Mouse (Mus musculus): ENCODE measurements at regions not wholly inside any gene's neighbourhood (a gene's known extent, or its start where the extent isn't known, plus 50 kb on each side); places are given as distances from the start of the nearest gene placed in this dataset.

DNA sequence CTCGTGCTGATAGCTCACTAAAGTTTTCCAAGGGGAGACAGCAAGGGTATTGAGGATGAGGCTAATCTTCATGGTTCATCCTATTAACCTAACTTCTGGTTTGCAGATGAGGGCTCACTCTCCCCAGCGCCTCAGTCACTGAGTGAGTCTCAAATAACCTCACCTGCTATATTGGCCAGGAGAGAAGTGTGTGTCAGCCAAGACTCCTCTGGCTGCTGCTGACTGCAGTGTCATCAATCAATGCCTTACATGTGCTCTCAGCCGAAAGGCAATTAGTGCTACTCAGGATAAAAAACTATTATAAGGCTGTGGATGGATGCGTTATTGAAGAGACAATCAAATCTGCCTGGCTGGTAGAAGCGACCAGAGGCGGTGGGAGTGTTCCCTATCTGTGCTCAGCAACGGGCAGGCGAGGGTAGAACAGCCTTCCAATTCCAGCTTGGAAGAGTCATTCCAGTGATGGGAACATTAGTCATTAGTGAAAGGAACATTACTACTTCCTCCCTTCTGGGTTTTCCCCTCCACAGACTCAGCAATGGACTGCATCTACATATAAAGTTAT lies 96.4 kb downstream of the Grpr start:
- TF ChIP-seq MAFK (IDR thresholded peaks at IDR 0.05; ENCODE audit: insufficient read depth, low read depth, low read length) (no peak), ZC3H11A (IDR thresholded peaks at IDR 0.05; ENCODE audit: borderline replicate concordance, low read depth, low read length) (no peak), ZNF384 (IDR thresholded peaks at IDR 0.05; ENCODE audit: low read depth, low read length) (no peak)

All from ES-E14 (cell line).